Mouse (Mus musculus): ENCODE data around the gene Agbl4. TPM values are rescaled to one million over a fixed set of nuclear protein-coding genes. Genes with fewer than 3 reads are reported as not detected.
"Not testable (repeated sequence)": the region's sequence is repeated elsewhere in the genome, so short reads cannot be mapped to it uniquely, and the experiment has no call there.

Gene Agbl4
- total and polyA plus RNA-seq, 3 experiments, result not detected

DNA sequence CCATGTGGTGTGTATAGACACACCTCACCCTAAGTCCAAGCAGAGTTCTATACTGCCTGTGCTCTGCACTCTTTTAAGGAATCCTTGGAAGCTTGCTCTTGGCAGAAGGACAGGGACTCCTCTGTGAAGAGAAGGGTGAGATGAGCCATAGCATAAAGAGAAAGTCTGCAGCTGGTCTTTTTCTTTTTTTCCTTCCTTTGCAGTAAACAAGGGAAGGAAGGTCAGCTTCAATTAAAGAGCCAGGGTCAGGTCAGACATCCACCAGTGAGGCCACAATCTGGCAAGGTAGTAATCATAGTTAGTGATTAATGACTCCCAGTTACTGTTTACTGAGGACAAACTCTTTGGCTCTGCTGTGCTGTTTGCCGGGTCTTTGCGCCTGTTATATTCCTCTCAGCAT is 802.6 kb downstream of the Agbl4 start:
- H3K27me3 ChIP-seq (replicated peaks), result peaks cover 1% of the 10 kb centered on the region
- H3K4me1 ChIP-seq (ENCODE audit: control insufficient read depth in 1 of 2, insufficient read depth in 2 of 2), result no peaks in the 10 kb centered on the region
- no peaks in the 10 kb centered on the region for H3K79me2 ChIP-seq (replicated peaks; ENCODE audit: control insufficient read depth, extremely low read depth, insufficient read depth, poor library complexity, severe bottlenecking)
- DNase-seq (ENCODE audit: extremely low read depth), result no peak
- dilution Hi-C loops (cut with MboI; ENCODE audit: extremely low pct_ligation_motif_present, extremely low pct_unique_long_range_greater_than_20kb, low sequenced_read_pairs), result no loop called here
- TF ChIP-seq USF1 (IDR thresholded peaks at IDR 0.05; ENCODE audit: low read depth, low read length) (no peak), MEF2A (IDR thresholded peaks at IDR 0.05; ENCODE audit: borderline replicate concordance, low read depth, low read length) (no peak), EP300 (IDR thresholded peaks at IDR 0.05; ENCODE audit: low read length) (no peak), KAT2A (IDR thresholded peaks at IDR 0.05; ENCODE audit: insufficient replicate concordance, low read length) (no peak), USF2 (conservative IDR thresholded peaks at IDR 0.05; ENCODE audit: low read depth, low read length) (no peak), JUN (IDR thresholded peaks at IDR 0.05; ENCODE audit: insufficient read depth, low read depth, low read length) (no peak), HCFC1 (IDR thresholded peaks at IDR 0.05; ENCODE audit: low read depth, low read length) (no peak), CHD2 (IDR thresholded peaks at IDR 0.05; ENCODE audit: low read length) (no peak), CTCF (conservative IDR thresholded peaks at IDR 0.05 in 1 of 2, IDR thresholded peaks at IDR 0.05 in 1 of 2; ENCODE audit: low read depth in 2 of 2, low read length in 2 of 2) (no peak), POLR2AphosphoS2 (IDR thresholded peaks at IDR 0.05; ENCODE audit: low read depth, low read length) (no peak), ZC3H11A (IDR thresholded peaks at IDR 0.05; ENCODE audit: low read depth, low read length) (no peak), IRF4 (IDR thresholded peaks at IDR 0.05; ENCODE audit: low read depth, low read length) (no peak), TBP (conservative IDR thresholded peaks at IDR 0.05; ENCODE audit: low read depth, low read length) (no peak), MAX (IDR thresholded peaks at IDR 0.05; ENCODE audit: low read length) (no peak), NRF1 (IDR thresholded peaks at IDR 0.05; ENCODE audit: low read depth, low read length) (no peak), ETS1 (conservative IDR thresholded peaks at IDR 0.05; ENCODE audit: low read depth, low read length) (no peak), MAZ (IDR thresholded peaks at IDR 0.05; ENCODE audit: low read depth, low read length) (no peak), RCOR1 (conservative IDR thresholded peaks at IDR 0.05; ENCODE audit: low read depth, low read length) (no peak)
- no peak overlapping the region for H3K4me3 ChIP-seq (replicated peaks in 1 of 3; ENCODE audit: low read depth in 2 of 3, low read length in 2 of 3, poor library complexity in 1 of 3)
- no peak overlapping the region for H3K9ac ChIP-seq (ENCODE audit: insufficient read depth, low read depth)
- H3K27ac ChIP-seq (ENCODE audit: insufficient read depth, low read depth), result no peak overlapping the region
- in situ Hi-C loops (cut with MboI; ENCODE audit: low pct_ligation_motif_present, low pct_unique_long_range_greater_than_20kb, low sequenced_read_pairs), result no loop called here
- no peaks in the 10 kb centered on the region for H3K9me3 ChIP-seq (replicated peaks; ENCODE audit: low read length)
- H3K4me2 ChIP-seq (ENCODE audit: insufficient read depth, low read depth, poor library complexity, severe bottlenecking), result no peak overlapping the region
- no peaks in the 10 kb centered on the region for H3K36me3 ChIP-seq (replicated peaks in 1 of 2; ENCODE audit: control insufficient read depth in 1 of 2, insufficient read depth in 1 of 2, low read length in 1 of 2)

DNA sequence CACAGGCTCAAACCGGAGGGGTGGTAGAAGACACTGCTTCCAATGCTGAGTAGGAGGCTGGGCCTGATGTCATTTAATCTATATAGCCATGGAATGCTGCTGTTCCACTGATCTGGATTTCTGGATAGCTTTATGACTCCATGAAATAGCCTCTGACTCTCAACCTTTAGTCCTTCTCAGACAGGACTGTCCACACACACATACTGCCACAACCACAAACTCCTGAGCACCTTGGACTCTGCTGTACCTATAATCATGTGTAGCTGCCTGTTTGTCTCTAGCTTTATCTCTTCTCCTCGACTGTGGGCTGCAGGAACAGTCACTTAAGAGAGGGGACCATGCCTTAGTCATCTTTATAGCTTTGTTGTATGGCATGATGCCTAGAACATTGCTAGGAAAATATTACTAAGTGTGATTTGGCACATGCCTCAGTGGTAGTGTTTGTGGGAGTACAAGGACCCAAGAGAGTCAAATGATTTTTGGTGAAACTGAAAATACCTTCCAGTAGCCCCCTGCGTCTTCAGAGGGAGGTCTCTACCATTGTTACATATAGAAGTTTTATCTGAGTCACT is 817.8 kb downstream of the Agbl4 start:
- DNase-seq (ENCODE audit: extremely low read depth), result no peak
- Histone ChIP-seq H3K27me3 (replicated peaks) (no peaks in the 10 kb centered on the region), H3K9me3 (replicated peaks; ENCODE audit: low read length) (no peaks in the 10 kb centered on the region), H3K4me3 (replicated peaks in 1 of 3; ENCODE audit: low read depth in 2 of 3, low read length in 2 of 3, poor library complexity in 1 of 3) (no peak overlapping the region), H3K27ac (ENCODE audit: insufficient read depth, low read depth) (no peak overlapping the region), H3K9ac (ENCODE audit: insufficient read depth, low read depth) (no peak overlapping the region), H3K4me1 (ENCODE audit: control insufficient read depth in 1 of 2, insufficient read depth in 2 of 2) (no peaks in the 10 kb centered on the region), H3K36me3 (replicated peaks in 1 of 2; ENCODE audit: control insufficient read depth in 1 of 2, insufficient read depth in 1 of 2, low read length in 1 of 2) (no peaks in the 10 kb centered on the region), H3K4me2 (ENCODE audit: insufficient read depth, low read depth, poor library complexity, severe bottlenecking) (no peak overlapping the region), H3K79me2 (replicated peaks; ENCODE audit: control insufficient read depth, extremely low read depth, insufficient read depth, poor library complexity, severe bottlenecking) (no peaks in the 10 kb centered on the region)
- in situ Hi-C loops (cut with MboI; ENCODE audit: low pct_ligation_motif_present, low pct_unique_long_range_greater_than_20kb, low sequenced_read_pairs) (no loop called here), dilution Hi-C loops (cut with MboI; ENCODE audit: extremely low pct_ligation_motif_present, extremely low pct_unique_long_range_greater_than_20kb, low sequenced_read_pairs) (no loop called here)
- no peak for TF ChIP-seq BHLHE40 (IDR thresholded peaks at IDR 0.05; ENCODE audit: low read depth, low read length)
- TF ChIP-seq CTCF (conservative IDR thresholded peaks at IDR 0.05 in 1 of 2, IDR thresholded peaks at IDR 0.05 in 1 of 2; ENCODE audit: low read depth in 2 of 2, low read length in 2 of 2), result no peak
- no peak for TF ChIP-seq JUN (IDR thresholded peaks at IDR 0.05; ENCODE audit: insufficient read depth, low read depth, low read length)
- no peak for TF ChIP-seq ELF1 (IDR thresholded peaks at IDR 0.05; ENCODE audit: low read depth, low read length)
- no peak for TF ChIP-seq SMC3 (IDR thresholded peaks at IDR 0.05; ENCODE audit: low read depth, low read length)
- no peak for TF ChIP-seq MAX (IDR thresholded peaks at IDR 0.05; ENCODE audit: low read length)
- no peak for TF ChIP-seq MYC (IDR thresholded peaks at IDR 0.05; ENCODE audit: low read depth, low read length)
- no peak for TF ChIP-seq E2F4 (IDR thresholded peaks at IDR 0.05; ENCODE audit: insufficient replicate concordance, low read depth, low read length)
- TF ChIP-seq MAZ (IDR thresholded peaks at IDR 0.05; ENCODE audit: low read depth, low read length), result no peak
- no peak for TF ChIP-seq HCFC1 (IDR thresholded peaks at IDR 0.05; ENCODE audit: low read depth, low read length)
- TF ChIP-seq RCOR1 (conservative IDR thresholded peaks at IDR 0.05; ENCODE audit: low read depth, low read length), result no peak

DNA sequence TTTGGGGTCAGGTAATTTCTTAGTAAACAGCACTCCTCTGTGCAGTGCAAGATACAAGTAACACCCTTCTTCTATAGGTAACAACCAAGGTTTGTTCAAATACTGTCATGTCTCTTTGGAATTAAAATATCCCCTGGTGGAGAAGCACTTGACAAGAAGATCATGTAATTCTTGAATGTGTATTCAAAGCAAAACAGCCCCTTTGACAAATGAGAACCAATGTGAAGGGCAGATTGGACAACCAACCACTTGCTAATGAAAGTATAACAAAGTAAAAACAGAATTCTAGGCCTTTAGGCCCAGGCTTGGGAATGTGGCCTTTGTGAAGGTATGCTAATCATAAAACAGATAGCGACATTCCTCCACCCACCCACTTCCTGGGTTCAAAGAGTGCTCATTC is 821.6 kb downstream of the Agbl4 start:
- H3K9me3 ChIP-seq (replicated peaks; ENCODE audit: low read length); H3K36me3 ChIP-seq (replicated peaks in 1 of 2; ENCODE audit: control insufficient read depth in 1 of 2, insufficient read depth in 1 of 2, low read length in 1 of 2); DNase-seq (ENCODE audit: extremely low read depth); H3K4me3 ChIP-seq (replicated peaks in 1 of 3; ENCODE audit: low read depth in 2 of 3, low read length in 2 of 3, poor library complexity in 1 of 3); H3K79me2 ChIP-seq (replicated peaks; ENCODE audit: control insufficient read depth, extremely low read depth, insufficient read depth, poor library complexity, severe bottlenecking); dilution Hi-C loops (cut with MboI; ENCODE audit: extremely low pct_ligation_motif_present, extremely low pct_unique_long_range_greater_than_20kb, low sequenced_read_pairs); H3K4me2 ChIP-seq (ENCODE audit: insufficient read depth, low read depth, poor library complexity, severe bottlenecking); H3K27me3 ChIP-seq (replicated peaks); H3K4me1 ChIP-seq (ENCODE audit: control insufficient read depth in 1 of 2, insufficient read depth in 2 of 2); in situ Hi-C loops (cut with MboI; ENCODE audit: low pct_ligation_motif_present, low pct_unique_long_range_greater_than_20kb, low sequenced_read_pairs); H3K9ac ChIP-seq (ENCODE audit: insufficient read depth, low read depth); H3K27ac ChIP-seq (ENCODE audit: insufficient read depth, low read depth): not testable (repeated sequence)
